Mouse (Mus musculus) lung, postnatal 0 days (tissue): ENCODE measurements around the gene Hk1.

Experiments used
- CTCF ChIP-seq: IDR thresholded peaks from 2 replicates; pipeline ENCODE4 v1.5.1; 2016; ENCODE audit warnings: antibody characterized with exemption, mild to moderate bottlenecking
- EP300 ChIP-seq: IDR thresholded peaks from 2 replicates; pipeline ENCODE4 v1.6.1; 2016; ENCODE audit warnings: antibody characterized with exemption, mild to moderate bottlenecking, control low read depth

DNA sequence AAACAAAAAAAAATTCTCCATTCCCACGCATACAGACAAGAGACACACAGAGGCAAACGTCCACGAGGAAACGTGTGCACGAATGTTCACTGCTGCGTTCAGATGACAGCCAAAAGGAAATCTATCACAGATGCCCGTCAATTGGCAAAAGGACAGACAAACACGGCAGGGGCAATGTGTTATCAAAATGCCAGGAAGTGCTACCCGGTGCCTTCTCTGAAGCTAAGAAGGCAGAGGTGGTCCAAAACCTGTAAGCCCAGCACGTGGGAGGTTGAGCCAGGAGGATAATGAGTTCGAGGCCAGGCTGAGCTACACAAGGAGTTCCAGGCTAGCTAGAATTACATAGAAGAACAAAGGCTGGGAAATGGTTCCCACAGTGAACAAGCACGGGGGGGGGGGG is 47.9 kb downstream of the Hk1 start:
- TF ChIP-seq CTCF (no peak), EP300 (no peak)
